27 mouse cellular contexts compared by ENCODE assay signal in genomic region chr3:46937751-46938150, GRCm38 (mm10).
DNase-seq lines count a peak whose midpoint lies in the region; ATAC-seq lines count a peak whose summit lies in the region.
"Had no signal": no experiment of that assay in that cellular context is flagged by ENCODE, and none has a peak within 500 bp of the region (broad histone marks: within the 10 kb centered on the region; RNA-seq: fewer than 3 reads in every experiment).

No protein-coding gene starts in this region.

- no peak for ATAC-seq in heart, embryonic 12.5 days (ENCODE audit: insufficient number of reproducible peaks, low FRiP score)
- ATAC-seq: forebrain, embryonic 13.5 days; forebrain, embryonic 16.5 days; hindbrain, postnatal 0 days; inflammation-experienced regulatory T-cells, adult 6 months; intestine, embryonic 16.5 days; Patski had no signal

- H3K9ac ChIP-seq in heart, embryonic 12.5 days, result no peak overlapping the region
- H3K9ac ChIP-seq: embryonic facial prominence, embryonic 13.5 days; forebrain, embryonic 13.5 days; heart, embryonic 13.5 days; hindbrain, embryonic 14.5 days had no signal

- no peak overlapping the region for H3K4me3 ChIP-seq in heart, embryonic 12.5 days
- H3K4me3 ChIP-seq: embryonic facial prominence, embryonic 13.5 days; forebrain, embryonic 10.5 days; forebrain, embryonic 13.5 days; gastrocnemius, adult 2 months; heart, embryonic 13.5 days had no signal

- no peaks in the 10 kb centered on the region for H3K36me3 ChIP-seq in heart, embryonic 12.5 days
- H3K36me3 ChIP-seq: embryonic facial prominence, embryonic 13.5 days; forebrain, embryonic 10.5 days; heart, embryonic 13.5 days had no signal

- no peak overlapping the region for H3K4me2 ChIP-seq in heart, embryonic 12.5 days
- H3K4me2 ChIP-seq: embryonic facial prominence, embryonic 13.5 days; forebrain, embryonic 13.5 days; heart, embryonic 13.5 days; hindbrain, embryonic 14.5 days had no signal

- H3K9me3 ChIP-seq in heart, embryonic 12.5 days (replicated peaks), result no peaks in the 10 kb centered on the region
- H3K9me3 ChIP-seq: embryonic facial prominence, embryonic 13.5 days; forebrain, embryonic 10.5 days; forebrain, embryonic 13.5 days; heart, embryonic 13.5 days had no signal

- DNase-seq in cerebellum, postnatal 10 days, result peak; percentile 9 to 11
- no peak for DNase-seq in cerebellum, postnatal 4 days (ENCODE audit: low spot score in 2 of 2)
- peak; percentile 27 for DNase-seq in heart, adult 11 months
- DNase-seq in Muller cell, postnatal 12 days (ENCODE audit: inconsistent ontology term), result peak; percentile 74
- DNase-seq in forelimb bud, embryonic 11.5 days (ENCODE audit: low read depth, low spot score), result peak; percentile 30
- no peak for DNase-seq in layer of hippocampus, adult 9-11 months
- no peak for DNase-seq in layer of hippocampus, postnatal 14 days (ENCODE audit: low spot score in 2 of 2)
- DNase-seq: adrenal gland, postnatal 10 days; cerebellum, adult 18-20 months; cerebellum, adult 9-10 months; cerebellum, postnatal 36 days; gastrocnemius, adult 2 months; gastrocnemius, postnatal 14 days; heart, adult 18-20 months; heart, postnatal 14 days; heart, postnatal 4 days had no signal

- H3K4me1 ChIP-seq in heart, embryonic 12.5 days (replicated peaks), result no peaks in the 10 kb centered on the region
- H3K4me1 ChIP-seq: embryonic facial prominence, embryonic 13.5 days; forebrain, embryonic 10.5 days; forebrain, embryonic 13.5 days; heart, embryonic 13.5 days had no signal

- H3K27me3 ChIP-seq in heart, embryonic 12.5 days (replicated peaks), result no peaks in the 10 kb centered on the region
- H3K27me3 ChIP-seq: embryonic facial prominence, embryonic 13.5 days; forebrain, embryonic 13.5 days; heart, embryonic 13.5 days; Patski had no signal

- H3K27ac ChIP-seq in heart, embryonic 12.5 days (ENCODE audit: poor library complexity, severe bottlenecking), result no peak overlapping the region
- H3K27ac ChIP-seq: embryonic facial prominence, embryonic 13.5 days; forebrain, embryonic 10.5 days; forebrain, embryonic 13.5 days; gastrocnemius, adult 2 months; heart, embryonic 13.5 days; hindbrain, embryonic 14.5 days; hindbrain, postnatal 0 days had no signal

- 87% methylated on average over 1 of the region's 1 CpGs for WGBS in heart, embryonic 12.5 days

Comparison
In these comparisons a context has a peak if more than half of its experiments do, and no peak if none do; other contexts are left out.
1. DNase-seq: peak in cerebellum, postnatal 10 days (2 of 2), heart, adult 11 months (single experiment), Muller cell, postnatal 12 days (single experiment) and forelimb bud, embryonic 11.5 days (single experiment); none in cerebellum, postnatal 4 days (0 of 2), layer of hippocampus, adult 9-11 months (single experiment) and layer of hippocampus, postnatal 14 days (0 of 2).